Mouse (Mus musculus): ENCODE results near the gene Supt20. TPM values are rescaled to one million over a fixed set of nuclear protein-coding genes. Genes with fewer than 3 reads are reported as not detected.
A peak's percentile ranks its signal among the peaks of the same experiment; 100 is the strongest.
"Not testable (repeated sequence)": the region's sequence is repeated elsewhere in the genome, so short reads cannot be mapped to it uniquely, and the experiment has no call there.

The Supt20 gene
- polyA plus RNA-seq, 1 experiment from 2014 or later: 77.8 TPM

DNA sequence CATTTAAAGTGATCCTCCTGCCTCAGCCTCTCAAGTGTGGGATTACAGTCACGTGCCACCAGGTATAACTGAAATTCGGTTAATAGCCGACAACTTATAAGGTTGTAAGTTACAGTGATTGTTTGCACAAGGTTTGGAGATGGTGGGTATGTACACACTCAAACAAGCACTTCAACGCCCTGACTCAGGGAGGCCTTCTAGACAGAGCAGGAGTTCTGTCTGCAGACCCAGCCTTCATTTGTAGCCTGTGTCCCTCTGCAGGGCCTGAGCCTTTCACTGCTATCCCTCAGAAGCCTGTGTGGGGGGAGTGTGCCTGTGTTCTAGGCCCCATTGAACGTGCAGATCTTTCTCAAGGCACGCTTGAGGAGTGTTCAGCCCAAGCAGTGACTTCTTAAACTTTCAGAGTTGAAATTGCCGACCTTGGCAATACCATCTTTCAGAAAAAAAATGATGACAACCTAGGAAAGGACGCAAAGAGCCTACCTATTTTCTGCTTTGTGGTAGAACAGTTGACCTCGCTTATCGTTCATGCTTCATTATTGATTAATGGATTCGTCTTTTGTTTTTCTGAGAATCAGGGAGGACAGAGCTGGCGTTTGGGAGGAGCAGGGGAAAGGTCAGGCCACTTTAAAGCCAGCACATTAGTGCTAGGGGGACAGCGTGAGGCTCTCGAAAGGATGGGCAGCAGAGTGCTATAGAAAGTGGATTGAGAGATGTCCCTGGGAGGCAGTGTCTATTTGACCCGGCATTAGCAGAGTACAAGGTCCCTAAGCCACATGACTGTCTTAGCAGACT lies 67.9 kb downstream of the Supt20 start:
- Histone ChIP-seq H3K9me3 (ENCODE audit: control insufficient read depth, low read length) (no peaks in the 10 kb centered on the region), H3K27me3 (replicated peaks; ENCODE audit: control insufficient read depth, insufficient read depth, low read length) (no peaks in the 10 kb centered on the region), H3K4me3 (ENCODE audit: low read length) (no peak overlapping the region), H3K4me2 (ENCODE audit: low read depth, low read length) (no peak overlapping the region), H3K4me1 (ENCODE audit: control insufficient read depth, insufficient read depth, low read length) (peaks cover 15% of the 10 kb centered on the region), H3K9ac (ENCODE audit: low read depth, low read length) (no peak overlapping the region), H3K36me3 (ENCODE audit: control insufficient read depth, insufficient read depth, low read length) (no peaks in the 10 kb centered on the region), H3K27ac (ENCODE audit: low read length) (no peak overlapping the region)
- WGBS: 54% methylated on average over 15 of the region's 15 CpGs
- ATAC-seq: no peak

GRCm38 (mm10) chr3:54761258-54761657 lies 68.7 kb downstream of the Supt20 start:
- no peaks in the 10 kb centered on the region for H3K9me3 ChIP-seq (ENCODE audit: control insufficient read depth, low read length)
- 75% methylated on average over 1 of the region's 1 CpGs for WGBS
- peaks cover 12% of the 10 kb centered on the region for H3K4me1 ChIP-seq (ENCODE audit: control insufficient read depth, insufficient read depth, low read length)
- H3K36me3 ChIP-seq (ENCODE audit: control insufficient read depth, insufficient read depth, low read length): no peaks in the 10 kb centered on the region
- ATAC-seq: no peak
- no peak overlapping the region for H3K27ac ChIP-seq (ENCODE audit: low read length)
- no peak overlapping the region for H3K9ac ChIP-seq (ENCODE audit: low read depth, low read length)
- H3K27me3 ChIP-seq (replicated peaks; ENCODE audit: control insufficient read depth, insufficient read depth, low read length): no peaks in the 10 kb centered on the region
- H3K4me2 ChIP-seq (ENCODE audit: low read depth, low read length): no peak overlapping the region
- no peak overlapping the region for H3K4me3 ChIP-seq (ENCODE audit: low read length)

DNA sequence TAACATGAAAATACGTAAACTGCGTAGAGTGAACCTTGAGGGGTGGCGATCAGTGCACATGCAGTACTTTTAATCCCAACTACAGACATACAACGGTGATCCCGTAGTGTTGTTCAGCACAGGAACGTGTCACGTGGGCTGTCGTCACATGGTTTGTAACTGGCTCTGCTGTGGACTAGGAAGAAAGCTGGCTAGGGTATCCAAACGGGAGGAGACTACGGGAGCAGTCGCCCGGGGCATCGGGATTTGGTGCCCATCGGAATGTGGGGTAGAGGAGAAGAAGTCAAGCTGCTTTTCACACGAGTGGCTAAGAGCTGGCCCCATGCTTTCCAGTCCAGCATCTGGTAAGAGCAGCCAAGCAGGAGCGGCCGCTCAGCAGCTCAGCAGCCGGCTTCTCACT lies 71.8 kb downstream of the Supt20 start:
- peak overlapping the region; percentile 10; the same call in 1 of the 2 replicates for H3K4me2 ChIP-seq (ENCODE audit: low read depth, low read length)

GRCm38 (mm10) chr3:54765521-54765920 lies 72.9 kb downstream of the Supt20 start:
- H3K9ac ChIP-seq (ENCODE audit: low read depth, low read length); H3K9me3 ChIP-seq (ENCODE audit: control insufficient read depth, low read length); H3K27me3 ChIP-seq (replicated peaks; ENCODE audit: control insufficient read depth, insufficient read depth, low read length); H3K4me3 ChIP-seq (ENCODE audit: low read length); H3K4me2 ChIP-seq (ENCODE audit: low read depth, low read length); ATAC-seq; H3K27ac ChIP-seq (ENCODE audit: low read length); H3K36me3 ChIP-seq (ENCODE audit: control insufficient read depth, insufficient read depth, low read length): not testable (repeated sequence)
- 89% methylated on average over 6 of the region's 6 CpGs for WGBS
- peaks cover 10% of the 10 kb centered on the region for H3K4me1 ChIP-seq (ENCODE audit: control insufficient read depth, insufficient read depth, low read length)

More for the DNA sequence above, 71.8 kb downstream of the Supt20 start:
- no peaks in the 10 kb centered on the region for H3K9me3 ChIP-seq (ENCODE audit: control insufficient read depth, low read length)
- peaks cover 10% of the 10 kb centered on the region for H3K4me1 ChIP-seq (ENCODE audit: control insufficient read depth, insufficient read depth, low read length)
- H3K27me3 ChIP-seq (replicated peaks; ENCODE audit: control insufficient read depth, insufficient read depth, low read length): no peaks in the 10 kb centered on the region
- peak overlapping the region; percentile 31; the same call in 1 of the 2 replicates for H3K9ac ChIP-seq (ENCODE audit: low read depth, low read length)
- 66% methylated on average over 18 of the region's 18 CpGs for WGBS
- H3K36me3 ChIP-seq (ENCODE audit: control insufficient read depth, insufficient read depth, low read length): no peaks in the 10 kb centered on the region
- H3K27ac ChIP-seq (ENCODE audit: low read length): no peak overlapping the region
- H3K4me3 ChIP-seq (ENCODE audit: low read length): peak overlapping the region; percentile 9; the same call in 1 of the 2 replicates
- no peak for ATAC-seq

GRCm38 (mm10) chr3:54766034-54766433 lies 73.4 kb downstream of the Supt20 start:
- H3K4me3 ChIP-seq (ENCODE audit: low read length): no peak overlapping the region
- H3K9ac ChIP-seq (ENCODE audit: low read depth, low read length): no peak overlapping the region
- 0 out of 2 replicates have a peak overlapping the region, but pooled peaks have one; percentile 3 for H3K27ac ChIP-seq (ENCODE audit: low read length)
- H3K36me3 ChIP-seq (ENCODE audit: control insufficient read depth, insufficient read depth, low read length): no peaks in the 10 kb centered on the region
- no peak overlapping the region for H3K4me2 ChIP-seq (ENCODE audit: low read depth, low read length)
- ATAC-seq: peak; percentile 64
- 45% methylated on average over 14 of the region's 14 CpGs for WGBS
- H3K4me1 ChIP-seq (ENCODE audit: control insufficient read depth, insufficient read depth, low read length): peaks cover 6% of the 10 kb centered on the region
- no peaks in the 10 kb centered on the region for H3K27me3 ChIP-seq (replicated peaks; ENCODE audit: control insufficient read depth, insufficient read depth, low read length)
- H3K9me3 ChIP-seq (ENCODE audit: control insufficient read depth, low read length): no peaks in the 10 kb centered on the region

GRCm38 (mm10) chr3:54766811-54767210 lies 74.2 kb downstream of the Supt20 start:
- H3K27ac ChIP-seq (ENCODE audit: low read length): peak overlapping the region; percentile 23; the same call in 1 of the 2 replicates
- peaks cover 5% of the 10 kb centered on the region; the same call in 1 of the 2 replicates for H3K4me1 ChIP-seq (ENCODE audit: control insufficient read depth, insufficient read depth, low read length)
- no peak for ATAC-seq
- no peak overlapping the region for H3K4me2 ChIP-seq (ENCODE audit: low read depth, low read length)
- H3K4me3 ChIP-seq (ENCODE audit: low read length): no peak overlapping the region
- no peaks in the 10 kb centered on the region for H3K27me3 ChIP-seq (replicated peaks; ENCODE audit: control insufficient read depth, insufficient read depth, low read length)
- no peak overlapping the region for H3K9ac ChIP-seq (ENCODE audit: low read depth, low read length)
- no peaks in the 10 kb centered on the region for H3K9me3 ChIP-seq (ENCODE audit: control insufficient read depth, low read length)
- 69% methylated on average over 5 of the region's 5 CpGs for WGBS
- no peaks in the 10 kb centered on the region for H3K36me3 ChIP-seq (ENCODE audit: control insufficient read depth, insufficient read depth, low read length)

- no peaks in the 10 kb centered on the region for H3K36me3 ChIP-seq (ENCODE audit: control insufficient read depth, insufficient read depth, low read length)
- H3K4me2 ChIP-seq (ENCODE audit: low read depth, low read length): no peak overlapping the region
- ATAC-seq: no peak
- WGBS: 80% methylated on average over 8 of the region's 8 CpGs
- no peak overlapping the region for H3K4me3 ChIP-seq (ENCODE audit: low read length)
- H3K9me3 ChIP-seq (ENCODE audit: control insufficient read depth, low read length): no peaks in the 10 kb centered on the region
- H3K27me3 ChIP-seq (replicated peaks; ENCODE audit: control insufficient read depth, insufficient read depth, low read length): no peaks in the 10 kb centered on the region
- H3K27ac ChIP-seq (ENCODE audit: low read length): no peak overlapping the region
- H3K4me1 ChIP-seq (ENCODE audit: control insufficient read depth, insufficient read depth, low read length): peaks cover 5% of the 10 kb centered on the region; the same call in 1 of the 2 replicates
- H3K9ac ChIP-seq (ENCODE audit: low read depth, low read length): no peak overlapping the region
These were observed 76.0 kb downstream of the Supt20 start for GRCm38 (mm10) chr3:54768592-54768991.

GRCm38 (mm10) chr3:54769349-54770275 lies 77.0 kb downstream of the Supt20 start:
- no peak for ATAC-seq
- Histone ChIP-seq H3K4me1 (ENCODE audit: control insufficient read depth, insufficient read depth, low read length) (no peaks in the 10 kb centered on the region), H3K4me3 (ENCODE audit: low read length) (no peak overlapping the region), H3K4me2 (ENCODE audit: low read depth, low read length) (no peak overlapping the region), H3K36me3 (ENCODE audit: control insufficient read depth, insufficient read depth, low read length) (no peaks in the 10 kb centered on the region), H3K9me3 (ENCODE audit: control insufficient read depth, low read length) (no peaks in the 10 kb centered on the region), H3K9ac (ENCODE audit: low read depth, low read length) (no peak overlapping the region), H3K27ac (ENCODE audit: low read length) (no peak overlapping the region), H3K27me3 (replicated peaks; ENCODE audit: control insufficient read depth, insufficient read depth, low read length) (no peaks in the 10 kb centered on the region)
- 63% methylated on average over 17 of the region's 17 CpGs for WGBS

- Histone ChIP-seq H3K27ac (ENCODE audit: low read length) (no peak overlapping the region), H3K36me3 (ENCODE audit: control insufficient read depth, insufficient read depth, low read length) (no peaks in the 10 kb centered on the region), H3K4me1 (ENCODE audit: control insufficient read depth, insufficient read depth, low read length) (peaks cover 4% of the 10 kb centered on the region; the same call in 1 of the 2 replicates), H3K4me2 (ENCODE audit: low read depth, low read length) (no peak overlapping the region), H3K27me3 (replicated peaks; ENCODE audit: control insufficient read depth, insufficient read depth, low read length) (no peaks in the 10 kb centered on the region), H3K4me3 (ENCODE audit: low read length) (no peak overlapping the region), H3K9me3 (ENCODE audit: control insufficient read depth, low read length) (no peaks in the 10 kb centered on the region), H3K9ac (ENCODE audit: low read depth, low read length) (no peak overlapping the region)
- WGBS: 85% methylated on average over 6 of the region's 6 CpGs
- ATAC-seq: no peak
These were observed 81.0 kb downstream of the Supt20 start for GRCm38 (mm10) chr3:54773613-54774012.

Data from intestine, embryonic 16.5 days (tissue).